Mouse (Mus musculus) ES-E14 (cell line): ENCODE measurements at regions not wholly inside any gene's neighbourhood (a gene's known extent, or its start where the extent isn't known, plus 50 kb on each side); places are given as distances from the start of the nearest gene placed in this dataset.

Experiments used
- DNase-seq: peaks from one replicate; pipeline ENCODE4 v3.0.0-alpha.2; 2013; ENCODE audit warnings: low read depth, low spot score
- H3K27ac ChIP-seq: 2 replicates; pipeline ENCODE4 v1.5.1; 2012; ENCODE audit warnings: low read depth, mild to moderate bottlenecking, low read length, moderate library complexity, mixed read lengths; ENCODE audit not compliant: poor library complexity, insufficient read depth, severe bottlenecking
- H3K36me3 ChIP-seq: 2 replicates; pipeline ENCODE4 v1.6.1; 2012; ENCODE audit warnings: mild to moderate bottlenecking, low read length, moderate library complexity, mixed read lengths; ENCODE audit not compliant: control insufficient read depth, poor library complexity, insufficient read depth, severe bottlenecking
- H3K4me1 ChIP-seq, 2 experiments: fragments of 150-350 bp in 1 of 2; sonication (generic) in 1 of 2; 2 replicates each; pipeline ENCODE4 v1.6.1; 2012; ENCODE audit warnings: low read length in 2 of 2, mild to moderate bottlenecking in 1 of 2, mixed read lengths in 1 of 2; ENCODE audit not compliant: control insufficient read depth in 2 of 2, insufficient read depth in 2 of 2, poor library complexity in 1 of 2
- H3K4me3 ChIP-seq, 2 experiments: fragments of 150-350 bp in 1 of 2; sonication (generic) in 1 of 2; 2 replicates each; pipeline ENCODE4 v1.5.1; 2012; ENCODE audit warnings: low read length in 2 of 2, low read depth in 1 of 2, mild to moderate bottlenecking in 1 of 2, mixed read lengths in 1 of 2; ENCODE audit not compliant: insufficient read depth in 1 of 2, poor library complexity in 1 of 2, severe bottlenecking in 1 of 2
- H3K9ac ChIP-seq: 2 replicates; pipeline ENCODE4 v1.6.1; 2012; ENCODE audit warnings: low read depth, mild to moderate bottlenecking, low read length, mixed read lengths; ENCODE audit not compliant: poor library complexity, insufficient read depth, severe bottlenecking
- H3K9me3 ChIP-seq: fragments of 150-350 bp; sonication (generic); 2 replicates; pipeline ENCODE4 v1.6.1; 2012; ENCODE audit warnings: low read depth, mild to moderate bottlenecking, low read length; ENCODE audit not compliant: control insufficient read depth, insufficient read depth
- CHD2 ChIP-seq: IDR thresholded peaks from 2 replicates; pipeline ENCODE4 v1.6.1; 2014; ENCODE audit warnings: mild to moderate bottlenecking, low read depth, low read length, inconsistent platforms
- HCFC1 ChIP-seq: IDR thresholded peaks from 2 replicates; pipeline ENCODE4 v1.6.1; 2012; ENCODE audit warnings: low read length, inconsistent platforms, borderline replicate concordance; ENCODE audit not compliant: insufficient read depth
- MAFK ChIP-seq: IDR thresholded peaks from 2 replicates; pipeline ENCODE4 v1.6.1; 2014; ENCODE audit warnings: mild to moderate bottlenecking, low read depth, low read length, inconsistent platforms; ENCODE audit not compliant: insufficient read depth
- ZC3H11A ChIP-seq: IDR thresholded peaks from 2 replicates; pipeline ENCODE4 v1.6.1; 2012; ENCODE audit warnings: low read depth, mild to moderate bottlenecking, inconsistent platforms, low read length, borderline replicate concordance
- ZNF384 ChIP-seq: IDR thresholded peaks from 2 replicates; pipeline ENCODE4 v1.6.1; 2012; ENCODE audit warnings: low read depth, low read length, inconsistent platforms
- in situ Hi-C, 2 experiments: fragments of 600-800 bp; cut with MboI; formaldehyde crosslinking; loops; one replicate each; pipeline ENCODE4 v1.15.1; 2025; ENCODE audit warnings: low sequenced_read_pairs in 2 of 2, inconsistent platforms in 1 of 2; ENCODE audit not compliant: unreplicated experiment in 2 of 2

DNA sequence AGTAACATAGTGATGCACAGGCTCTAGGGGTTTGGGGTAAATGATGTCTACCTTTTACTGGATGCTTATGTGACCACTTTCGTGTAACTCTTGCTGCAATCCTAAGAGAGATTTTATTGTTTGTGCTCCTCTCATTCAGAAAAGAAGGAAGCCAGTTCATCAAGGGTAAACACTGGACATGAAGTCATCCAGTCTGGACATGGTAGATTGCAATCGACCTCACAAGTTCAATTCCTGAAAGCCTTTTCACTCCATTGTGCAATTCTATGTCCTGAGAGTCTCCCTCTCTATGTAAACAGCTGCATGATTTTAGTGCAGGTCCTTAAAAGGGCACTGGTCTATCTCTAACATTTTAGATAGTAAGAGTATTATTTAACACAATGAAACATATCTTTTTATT is 73.5 kb upstream of the Gm16223 start:
- in situ Hi-C loops = no loop called here
- no peaks in the 10 kb centered on the region for H3K36me3 ChIP-seq
- DNase-seq = no peak
- no peaks in the 10 kb centered on the region for H3K4me1 ChIP-seq
- H3K9ac ChIP-seq = no peak overlapping the region
- no peaks in the 10 kb centered on the region for H3K9me3 ChIP-seq
- no peak for TF ChIP-seq ZNF384
- TF ChIP-seq CHD2 = no peak
- no peak for TF ChIP-seq HCFC1
- TF ChIP-seq MAFK = no peak
- H3K27ac ChIP-seq = no peak overlapping the region
- H3K4me3 ChIP-seq = no peak overlapping the region

DNA sequence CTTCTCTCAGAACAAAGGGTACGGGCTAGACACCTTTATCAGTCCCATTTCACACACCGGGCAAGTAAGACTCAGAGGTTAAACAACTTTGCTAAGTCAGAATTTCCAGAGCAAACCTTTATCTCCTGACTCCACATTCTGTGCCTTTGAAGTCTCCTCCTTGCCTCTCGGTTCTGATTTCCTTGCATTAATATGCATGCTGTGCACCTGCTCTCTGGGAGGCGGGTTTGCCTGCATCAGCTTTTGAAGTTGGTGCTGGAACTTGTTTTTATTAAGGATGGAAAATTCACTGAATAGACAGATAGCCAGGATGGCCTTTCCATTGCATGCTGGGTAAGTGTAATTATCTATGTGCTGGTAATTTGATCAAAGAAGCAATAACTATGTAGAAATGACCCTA is 84.2 kb upstream of the Gm16223 start:
- in situ Hi-C loops = no loop called here
- no peak for DNase-seq

DNA sequence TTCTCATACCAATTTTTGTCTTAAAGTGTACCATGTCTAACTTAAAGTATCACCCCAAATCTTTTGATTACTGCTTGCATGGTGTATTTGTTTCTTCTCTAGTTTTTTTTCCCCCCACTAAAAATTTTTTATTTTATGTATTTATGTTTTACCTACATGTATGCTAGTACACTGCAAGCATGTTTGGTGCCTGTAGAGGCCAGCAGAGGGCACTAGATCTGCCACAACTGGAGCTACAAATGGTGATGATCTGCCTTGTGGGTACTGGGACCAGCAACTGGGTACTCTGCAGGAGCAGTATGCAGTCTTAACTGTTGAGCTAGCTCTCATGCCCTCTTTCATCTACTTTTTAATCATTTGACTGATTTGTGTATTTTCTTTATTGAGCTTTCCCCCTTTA is 92.2 kb upstream of the Gm16223 start:
- no peak for DNase-seq
- H3K9ac ChIP-seq = no peak overlapping the region
- no peak overlapping the region for H3K4me3 ChIP-seq
- H3K9me3 ChIP-seq = no peaks in the 10 kb centered on the region
- in situ Hi-C loops = no loop called here
- TF ChIP-seq CHD2 = no peak
- TF ChIP-seq MAFK = no peak
- TF ChIP-seq ZNF384 = no peak
- no peak for TF ChIP-seq ZC3H11A
- no peak for TF ChIP-seq HCFC1
- no peaks in the 10 kb centered on the region for H3K36me3 ChIP-seq
- no peak overlapping the region for H3K27ac ChIP-seq
- H3K4me1 ChIP-seq = no peaks in the 10 kb centered on the region

More for the DNA sequence above, 84.2 kb upstream of the Gm16223 start:
- H3K4me3 ChIP-seq = no peak overlapping the region
- no peak overlapping the region for H3K9ac ChIP-seq
- H3K9me3 ChIP-seq = no peaks in the 10 kb centered on the region
- no peaks in the 10 kb centered on the region for H3K36me3 ChIP-seq
- no peak for TF ChIP-seq ZC3H11A
- TF ChIP-seq MAFK = no peak
- no peak for TF ChIP-seq CHD2
- no peak for TF ChIP-seq ZNF384
- no peak for TF ChIP-seq HCFC1
- no peak overlapping the region for H3K27ac ChIP-seq
- no peaks in the 10 kb centered on the region for H3K4me1 ChIP-seq

DNA sequence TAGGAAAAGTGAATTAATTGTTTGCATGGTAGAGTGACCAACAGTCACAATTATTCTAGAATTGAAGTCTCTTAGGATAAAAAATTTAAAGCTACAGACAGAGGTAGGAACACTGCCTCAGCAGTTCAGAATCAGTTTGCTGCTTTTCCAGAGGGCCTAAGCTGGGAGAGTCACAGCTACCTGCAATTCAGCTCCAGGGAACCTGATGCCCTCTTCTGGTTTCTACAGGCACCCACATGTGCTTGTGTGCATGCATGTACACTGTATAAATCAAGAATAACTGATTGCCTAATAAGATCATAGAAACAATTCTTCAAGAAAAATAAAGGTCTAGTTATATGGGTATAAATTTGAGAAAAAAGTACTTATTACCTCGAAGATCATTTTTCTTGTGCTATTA is 96.6 kb upstream of the Gm16223 start:
- DNase-seq = no peak
- Histone ChIP-seq H3K4me1 (no peaks in the 10 kb centered on the region), H3K9ac (no peak overlapping the region), H3K4me3 (no peak overlapping the region), H3K36me3 (no peaks in the 10 kb centered on the region), H3K9me3 (no peaks in the 10 kb centered on the region), H3K27ac (no peak overlapping the region)
- TF ChIP-seq CHD2 (no peak), HCFC1 (no peak), ZC3H11A (no peak), MAFK (no peak), ZNF384 (no peak)
- in situ Hi-C loops = no loop called here

DNA sequence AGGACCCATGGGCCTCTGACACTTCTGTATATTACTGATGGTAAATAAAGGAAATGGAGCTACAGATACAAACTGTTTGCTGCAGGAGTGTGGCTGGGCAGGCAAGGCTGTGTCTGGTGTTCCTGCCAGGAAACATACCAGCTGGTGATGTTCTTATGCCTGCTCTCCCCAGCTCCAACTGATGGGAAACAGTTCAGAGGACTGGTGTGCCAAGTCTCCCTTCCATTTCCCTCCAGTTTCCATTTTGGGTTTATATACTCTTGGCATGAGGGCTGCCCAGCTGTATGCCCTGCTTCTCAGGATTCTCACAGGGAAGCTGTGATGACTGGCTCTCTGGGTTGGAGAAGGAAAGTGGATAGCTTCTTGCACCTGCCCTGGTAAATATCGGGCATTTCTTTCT is 100.8 kb upstream of the Gm16223 start:
- DNase-seq = no peak
- no peaks in the 10 kb centered on the region for H3K36me3 ChIP-seq
- in situ Hi-C loops = no loop called here
- H3K27ac ChIP-seq = no peak overlapping the region
- TF ChIP-seq CHD2 (no peak), ZC3H11A (no peak), MAFK (no peak), HCFC1 (no peak), ZNF384 (no peak)
- H3K9me3 ChIP-seq = no peaks in the 10 kb centered on the region
- no peaks in the 10 kb centered on the region for H3K4me1 ChIP-seq
- H3K4me3 ChIP-seq = no peak overlapping the region
- H3K9ac ChIP-seq = no peak overlapping the region
